Mouse (Mus musculus) olfactory bulb, adult 2 months (tissue): ENCODE data around the gene Crispld2. TPM values are rescaled to one million over a fixed set of nuclear protein-coding genes. Genes with fewer than 3 reads are reported as not detected.

Experiments
- H3K27ac ChIP-seq: fragments of 200-500 bp; 2 replicates; pipeline ENCODE4 v1.5.1; 2012; ENCODE audit warnings: low read depth, low read length; ENCODE audit not compliant: insufficient read depth
- H3K4me1 ChIP-seq: fragments of 200-500 bp; 2 replicates; pipeline ENCODE4 v1.6.1; 2012; ENCODE audit warnings: low read length; ENCODE audit not compliant: control insufficient read depth, insufficient read depth
- H3K4me3 ChIP-seq: fragments of 200-500 bp; 2 replicates; pipeline ENCODE4 v1.5.1; 2012; ENCODE audit warnings: mild to moderate bottlenecking, low read depth, low read length, moderate library complexity; ENCODE audit not compliant: insufficient read depth
- CTCF ChIP-seq: fragments of 200-500 bp; IDR thresholded peaks from 2 replicates; pipeline ENCODE4 v1.5.1; 2012; ENCODE audit warnings: low read depth, mild to moderate bottlenecking, low read length, moderate library complexity; ENCODE audit not compliant: insufficient read depth
- POLR2A ChIP-seq: fragments of 200-500 bp; IDR thresholded peaks from 2 replicates; pipeline ENCODE4 v1.6.1; 2012; ENCODE audit warnings: mild to moderate bottlenecking, low read depth, low read length, moderate library complexity; ENCODE audit not compliant: insufficient read depth
- WGBS: fragments of 180-500 bp; shearing (Covaris S2); methylation state at CpG from one replicate; pipeline ENCODE4 v1.1.7; 2018; 5-methylcytosine and 5-hydroxymethylcytosine counted together
- polyA plus RNA-seq: library from polyadenylated mRNA; stranded (reverse); fragments of >200 nt; gene quantifications from 2 replicates; pipeline ENCODE4 v1.2.4, GENCODE M21; 2012; ENCODE audit warnings: low replicate concordance; ENCODE audit not compliant: missing spikeins, insufficient read depth, insufficient read length

Gene Crispld2
- polyA plus RNA-seq, 1 experiment: not detected

GRCm38 (mm10) chr8:120050376-120050775, 58.1 kb downstream of the Crispld2 start:
- WGBS: 87% methylated on average over 10 of the region's 10 CpGs

GRCm38 (mm10) chr8:120051006-120051405, 58.8 kb downstream of the Crispld2 start:
- Histone ChIP-seq H3K27ac (no peak overlapping the region), H3K4me1 (peaks cover 23% of the 10 kb centered on the region), H3K4me3 (no peak overlapping the region)
- WGBS: 45% methylated on average over 4 of the region's 4 CpGs
- TF ChIP-seq CTCF: no peak
- no peak for TF ChIP-seq POLR2A

More at GRCm38 (mm10) chr8:120050376-120050775, 58.1 kb downstream of the Crispld2 start:
- Histone ChIP-seq H3K27ac (no peak overlapping the region), H3K4me3 (no peak overlapping the region), H3K4me1 (peaks cover 26% of the 10 kb centered on the region)
- TF ChIP-seq POLR2A (no peak), CTCF (no peak)

GRCm38 (mm10) chr8:120051908-120052307, 59.7 kb downstream of the Crispld2 start:
- 95% methylated on average over 4 of the region's 4 CpGs for WGBS
- Histone ChIP-seq H3K27ac (no peak overlapping the region), H3K4me1 (peaks cover 14% of the 10 kb centered on the region), H3K4me3 (no peak overlapping the region)
- TF ChIP-seq POLR2A (no peak), CTCF (no peak)

- no peak overlapping the region for H3K27ac ChIP-seq
- TF ChIP-seq POLR2A (no peak), CTCF (no peak)
- peaks cover 11% of the 10 kb centered on the region for H3K4me1 ChIP-seq
- no peak overlapping the region for H3K4me3 ChIP-seq
- 91% methylated on average over 8 of the region's 8 CpGs for WGBS
These were observed 60.1 kb downstream of the Crispld2 start for GRCm38 (mm10) chr8:120052318-120052717.

- TF ChIP-seq POLR2A (no peak), CTCF (no peak)
- H3K4me1 ChIP-seq: peaks cover 11% of the 10 kb centered on the region
- 90% methylated on average over 3 of the region's 3 CpGs for WGBS
- H3K27ac ChIP-seq: no peak overlapping the region
- H3K4me3 ChIP-seq: no peak overlapping the region
These were observed 62.6 kb downstream of the Crispld2 start for GRCm38 (mm10) chr8:120054833-120055232.

GRCm38 (mm10) chr8:120057078-120057477, 64.8 kb downstream of the Crispld2 start:
- 80% methylated on average over 2 of the region's 2 CpGs for WGBS
- no peak overlapping the region for H3K27ac ChIP-seq
- H3K4me3 ChIP-seq: no peak overlapping the region
- TF ChIP-seq POLR2A (no peak), CTCF (no peak)
- 0 out of 2 replicates have a peak, but pooled peaks cover under 1% of the 10 kb centered on the region for H3K4me1 ChIP-seq

- WGBS: 90% methylated on average over 14 of the region's 14 CpGs
- TF ChIP-seq CTCF: no peak
- H3K4me1 ChIP-seq: peaks cover 21% of the 10 kb centered on the region
- no peak overlapping the region for H3K4me3 ChIP-seq
- H3K27ac ChIP-seq: no peak overlapping the region
These were observed 70.5 kb downstream of the Crispld2 start for GRCm38 (mm10) chr8:120062742-120063141.

- 75% methylated on average over 3 of the region's 3 CpGs for WGBS
- H3K4me1 ChIP-seq: peaks cover 27% of the 10 kb centered on the region
- no peak overlapping the region for H3K27ac ChIP-seq
- no peak overlapping the region for H3K4me3 ChIP-seq
- TF ChIP-seq POLR2A (no peak), CTCF (no peak)
These were observed 71.1 kb downstream of the Crispld2 start for GRCm38 (mm10) chr8:120063326-120063725.

GRCm38 (mm10) chr8:120065611-120066010, 73.4 kb downstream of the Crispld2 start:
- WGBS: 45% methylated on average over 8 of the region's 8 CpGs
- H3K4me3 ChIP-seq: no peak overlapping the region
- H3K27ac ChIP-seq: 0 out of 2 replicates have a peak overlapping the region, but pooled peaks have one; percentile 75
- peaks cover 27% of the 10 kb centered on the region for H3K4me1 ChIP-seq
- TF ChIP-seq POLR2A (no peak), CTCF (no peak)

- WGBS: 79% methylated on average over 4 of the region's 4 CpGs
- no peak for TF ChIP-seq POLR2A
- TF ChIP-seq CTCF: no peak
- Histone ChIP-seq H3K27ac (no peak overlapping the region), H3K4me3 (no peak overlapping the region), H3K4me1 (peaks cover 27% of the 10 kb centered on the region)
These were observed 74.0 kb downstream of the Crispld2 start for GRCm38 (mm10) chr8:120066226-120066625.
